Mouse (Mus musculus) left cerebral cortex, postnatal 10 days (tissue): ENCODE measurements around the gene Psmb10. TPM values are rescaled to one million over a fixed set of nuclear protein-coding genes. Genes with fewer than 3 reads are reported as not detected.

Source experiments
- DNase-seq, 2 experiments: peaks; one replicate each; pipeline ENCODE4 v3.0.0; 2021 to 2022; ENCODE audit warnings: low spot score in 2 of 2, mixed read lengths in 1 of 2; ENCODE audit errors: extremely low spot score in 1 of 2
- intact Hi-C: fragments of 180-260 bp; cut with DNase I; formaldehyde crosslinking; loops from one replicate; pipeline ENCODE4 v1.15.1; 2025
- total RNA-seq, 2 experiments: library from RNA; stranded (reverse); gene quantifications; 2 replicates each; pipeline ENCODE4 v1.2.3; 2021

Psmb10 gene
- total RNA-seq, 2 experiments from 2014 or later = 74.6 to 80.0 TPM

DNA sequence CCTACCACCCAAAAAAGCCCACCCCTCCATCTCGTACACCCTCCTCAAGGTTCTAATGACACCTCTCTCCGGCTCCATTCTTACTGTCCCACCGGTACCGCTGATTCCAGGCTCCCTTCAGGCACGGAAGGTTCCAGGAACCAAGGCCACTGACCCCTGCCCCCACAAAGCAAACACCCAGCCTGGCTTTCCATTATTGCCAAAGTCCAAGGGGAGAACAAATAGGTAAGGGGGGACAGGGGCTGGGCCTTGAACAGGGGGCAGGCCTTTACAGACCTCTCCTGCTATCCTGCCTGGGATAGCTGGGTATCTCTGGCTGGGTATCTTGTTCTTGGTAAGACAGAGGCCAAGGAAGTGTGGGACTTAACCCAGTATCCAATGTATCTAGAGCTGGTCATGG, 4.3 kb upstream of the Psmb10 start:
- no peak for DNase-seq
- intact Hi-C loops = no loop called here

DNA sequence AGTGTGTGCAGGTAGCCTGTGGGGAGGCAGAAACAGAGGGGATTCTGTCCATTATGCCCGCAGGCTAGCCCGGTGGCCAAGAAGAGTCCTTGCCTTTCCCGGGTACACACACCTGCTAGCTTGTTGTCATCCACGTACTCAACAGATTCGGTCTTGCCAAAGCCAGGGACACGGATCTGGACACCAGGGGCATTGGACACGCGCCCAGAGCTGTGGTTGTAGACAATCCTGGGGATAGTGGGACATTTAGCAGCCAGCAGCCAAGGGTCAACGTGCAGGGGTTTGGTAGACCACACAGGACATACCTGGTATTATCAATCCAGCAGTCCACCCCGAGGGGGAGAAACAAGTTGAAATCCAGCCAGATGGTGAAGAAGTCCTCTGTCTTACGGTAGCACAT, 3.8 kb upstream of the Psmb10 start:
- DNase-seq = no peak
- intact Hi-C loops = no loop called here

DNA sequence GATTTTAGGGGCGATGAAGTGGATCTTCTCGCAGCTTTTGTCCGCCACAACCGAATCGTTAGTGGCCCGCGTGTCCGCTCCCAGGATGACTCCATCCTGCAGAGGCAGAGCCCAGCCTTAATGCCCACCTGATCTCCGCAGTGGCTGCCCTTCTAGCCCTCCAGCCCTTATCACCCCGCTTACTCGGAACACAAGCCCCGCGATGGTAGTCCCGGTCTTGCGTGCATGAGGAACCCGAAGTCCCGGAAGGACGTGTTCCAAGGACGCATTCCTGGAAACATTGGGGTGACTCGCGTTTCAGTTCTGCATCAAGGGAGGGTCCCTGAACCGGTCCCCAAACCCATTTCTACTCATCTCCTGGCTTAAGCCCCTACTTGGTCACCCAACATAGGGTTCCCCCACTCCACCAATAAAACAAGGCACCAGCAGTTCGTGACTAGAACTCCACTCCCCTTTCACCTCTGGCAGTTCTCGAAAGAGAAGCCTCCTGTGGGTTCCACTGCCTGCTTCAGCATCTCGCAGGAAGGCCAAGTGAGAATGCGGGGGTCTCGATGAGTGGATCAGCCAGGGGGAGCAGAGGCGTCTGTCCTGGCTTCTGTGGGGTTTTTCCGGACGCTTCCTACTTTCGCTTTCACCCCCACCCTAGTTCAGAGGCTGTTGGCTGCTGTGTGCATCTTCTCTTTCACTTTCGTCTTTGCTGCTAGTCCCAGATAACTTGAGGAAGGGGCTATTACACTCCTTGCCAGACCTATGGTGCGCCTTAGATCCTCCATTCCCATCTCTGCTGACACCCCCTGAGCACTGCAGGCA, 543 bp downstream of the Psmb10 start:
- intact Hi-C loops = loop anchor here (5.0 to 10.0 kb wide), 2 partner anchors 35 to 83 kb away; partner anchors contain the start of genes Cenpt, Pskh1 and Thap11
- DNase-seq = peak; percentile 36 to 57

DNA sequence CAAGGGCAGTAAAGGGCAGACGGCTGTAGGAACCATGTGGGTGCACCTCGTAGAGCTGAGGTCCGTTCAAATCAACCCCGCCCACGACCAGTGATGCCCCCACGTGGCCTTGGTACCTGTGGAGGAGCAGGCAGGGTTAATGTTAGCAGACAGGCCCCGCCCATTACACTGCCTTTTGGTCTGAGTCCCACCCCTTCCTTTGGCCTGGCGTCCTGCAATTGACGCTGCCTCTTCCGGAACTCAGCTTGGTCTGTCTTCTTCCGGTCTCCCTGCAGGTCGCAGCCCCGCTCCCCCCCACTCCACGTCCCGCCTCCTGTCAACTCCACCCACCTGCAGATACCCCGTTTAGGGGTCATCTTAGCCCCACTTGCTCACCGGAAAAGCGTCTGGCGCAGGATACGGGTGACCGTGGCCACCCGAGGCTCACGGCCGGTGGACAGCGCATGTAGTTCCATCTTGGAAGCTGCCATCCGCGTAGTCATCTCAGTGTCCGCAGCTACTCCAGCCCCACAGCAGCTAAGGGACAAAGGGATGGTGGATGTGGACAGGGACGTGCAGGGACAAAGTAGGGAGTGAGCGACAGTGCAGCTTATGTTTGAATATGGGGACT, 1.3 kb downstream of the Psmb10 start:
- DNase-seq = peak; percentile 84 to 94
- intact Hi-C loops = loop anchor here (5.0 to 10.0 kb wide), 2 partner anchors 35 to 82 kb away; partner anchors contain the start of genes Cenpt, Pskh1 and Thap11

DNA sequence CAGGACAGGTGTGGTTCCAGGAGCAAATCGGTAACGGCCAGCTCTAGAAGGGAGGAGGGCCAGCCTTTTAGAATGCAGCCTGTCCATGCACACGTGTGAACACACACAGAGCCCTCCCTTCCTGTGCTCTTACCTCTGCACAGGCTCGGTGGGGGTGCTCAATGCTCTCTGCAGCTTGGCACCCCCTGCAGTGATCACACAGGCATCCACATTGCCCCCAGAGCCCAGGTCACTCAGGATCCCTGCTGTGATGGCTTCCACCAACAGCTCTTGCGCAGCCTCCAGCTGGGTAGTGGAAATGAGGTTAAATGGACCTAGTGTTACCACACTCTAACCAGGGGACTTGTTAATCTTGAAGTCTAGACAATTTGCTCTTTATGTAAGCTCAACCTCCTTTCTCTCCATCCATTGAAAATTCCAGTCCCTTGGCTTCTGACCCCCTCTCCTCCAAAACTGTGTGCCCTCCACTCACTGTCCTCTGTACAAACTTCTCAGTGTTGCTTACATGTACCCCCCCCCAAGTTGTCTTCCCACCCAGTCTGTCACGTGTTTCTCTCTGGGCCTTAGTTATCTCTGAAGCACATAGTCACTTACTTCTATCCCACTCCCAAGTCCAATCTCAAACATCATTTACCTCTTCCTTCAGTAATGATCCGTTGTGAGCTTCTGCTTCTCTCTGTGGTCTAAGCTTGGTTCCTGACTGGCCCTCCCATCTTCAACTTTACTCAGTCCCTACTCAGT, 2.2 kb downstream of the Psmb10 start:
- no peak for DNase-seq
- intact Hi-C loops = loop anchor here (5.0 to 10.0 kb wide), 2 partner anchors 34 to 81 kb away; partner anchors contain the start of genes Cenpt, Pskh1 and Thap11

DNA sequence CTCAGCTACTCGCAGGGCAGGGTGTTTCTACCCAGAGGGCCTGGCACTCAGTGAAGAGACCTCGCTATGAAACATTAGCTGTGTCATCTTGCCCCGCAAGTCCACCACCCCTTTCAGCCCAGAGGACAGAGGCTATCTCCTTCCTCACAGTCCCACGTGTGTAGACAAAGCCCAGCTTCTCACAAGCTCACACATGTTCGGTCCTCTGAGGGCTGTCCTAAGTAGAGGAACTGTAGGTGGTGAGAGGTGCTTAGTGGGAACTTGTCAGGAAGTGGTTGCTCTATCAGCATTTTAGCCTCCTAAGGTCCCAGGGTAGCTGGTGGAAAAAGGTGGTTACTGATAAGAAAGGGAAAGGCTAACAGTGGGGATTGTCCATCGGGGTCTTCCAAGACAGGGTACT, 3.1 kb downstream of the Psmb10 start:
- no peak for DNase-seq
- intact Hi-C loops = loop anchor here (5.0 to 10.0 kb wide), 2 partner anchors 33 to 80 kb away; partner anchors contain the start of genes Cenpt, Pskh1 and Thap11

DNA sequence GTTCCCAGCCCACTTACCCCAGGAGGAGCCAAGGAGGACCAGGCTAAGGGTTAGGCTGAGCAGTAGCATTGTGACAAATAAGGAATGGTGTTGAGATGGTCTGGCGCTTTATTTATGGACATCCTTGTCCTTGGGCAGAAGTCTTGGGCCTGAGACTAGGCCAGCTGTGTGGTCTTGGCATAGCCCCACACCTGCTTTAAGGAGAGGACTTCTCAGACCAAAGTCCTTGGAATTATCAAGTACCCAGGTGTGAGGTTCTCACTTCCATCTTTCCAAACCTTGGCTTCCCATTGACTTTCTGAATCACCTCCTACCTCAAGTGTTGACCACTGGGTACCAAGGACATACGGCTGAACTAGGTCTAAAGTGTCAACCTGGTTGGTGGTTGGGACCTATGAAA, 4.5 kb downstream of the Psmb10 start, which contains the start of gene Ctrl:
Ctrl (minus strand) TSS at position 101 of the 400 bp plus-strand sequence.
- no peak for DNase-seq
- intact Hi-C loops = loop anchor here (5.0 to 10.0 kb wide), 3 partner anchors 41 to 221 kb away; partner anchors contain the start of genes Cenpt, Nrn1l and Thap11

DNA sequence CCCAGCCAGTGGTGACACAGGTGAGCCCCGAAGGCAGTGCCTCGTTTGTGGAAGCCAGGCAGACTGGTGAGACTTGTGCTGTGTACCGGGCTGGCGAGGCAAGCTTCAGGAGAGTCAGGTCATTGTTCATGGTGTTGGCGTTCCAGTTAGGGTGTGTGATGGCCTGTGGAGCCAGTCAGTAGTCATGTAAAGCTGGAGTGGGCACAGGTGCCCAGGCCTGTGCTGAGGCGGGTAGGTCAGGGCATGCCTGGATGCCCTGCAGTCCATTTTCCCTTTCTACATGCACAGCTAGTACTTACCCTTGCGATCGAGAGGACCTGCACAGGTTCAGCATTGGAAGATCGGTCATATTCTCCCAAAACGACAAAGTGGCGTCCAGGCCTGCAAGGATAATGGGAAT, 5.7 kb downstream of the Psmb10 start:
- intact Hi-C loops = loop anchor here (5.0 to 10.0 kb wide), 3 partner anchors 40 to 220 kb away; partner anchors contain the start of genes Cenpt, Nrn1l and Thap11
- no peak for DNase-seq

DNA sequence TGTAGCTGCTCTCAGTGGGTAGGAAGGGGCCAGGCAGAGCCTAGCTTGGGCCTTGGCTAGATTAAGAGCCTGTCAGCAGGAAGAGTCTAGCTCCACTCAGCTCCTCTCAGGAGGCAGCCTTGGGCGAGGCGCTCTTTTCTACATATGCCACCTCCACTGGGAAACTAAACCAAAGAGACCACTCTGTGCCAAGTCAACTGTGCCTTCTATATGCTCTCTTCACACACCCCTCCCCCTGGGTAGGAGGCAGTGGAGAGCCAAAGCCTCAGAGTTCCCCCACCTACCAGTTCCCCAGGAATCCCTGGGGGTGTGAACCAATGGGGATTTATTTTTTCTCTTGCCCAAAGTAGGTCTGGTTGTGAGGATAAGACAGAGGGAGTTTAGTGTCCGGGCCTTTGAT, 7.0 kb downstream of the Psmb10 start:
- intact Hi-C loops = loop anchor here (5.0 to 10.0 kb wide), 3 partner anchors 39 to 219 kb away; partner anchors contain the start of genes Cenpt, Nrn1l and Thap11
- DNase-seq = no peak

DNA sequence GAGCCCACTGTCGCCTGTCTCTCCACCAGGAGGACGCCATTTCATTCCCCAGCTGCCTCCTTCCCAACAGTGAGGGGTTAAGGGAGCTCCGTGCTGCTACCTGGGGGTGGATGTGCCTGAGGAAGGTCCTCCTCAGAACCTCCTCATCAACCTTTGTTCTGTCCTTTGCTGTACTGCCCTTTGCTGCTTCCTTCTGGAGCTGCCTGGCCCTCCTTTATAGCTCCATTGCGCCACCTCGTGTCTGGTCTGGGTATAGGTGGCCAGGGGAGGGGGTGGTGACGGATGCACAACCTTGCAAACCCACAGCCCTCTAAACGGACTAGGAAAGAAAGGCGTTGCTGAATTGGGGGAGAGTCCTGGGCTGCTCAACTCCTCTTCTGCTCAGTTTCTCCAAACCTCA, 7.6 kb downstream of the Psmb10 start:
- peak; percentile 53 to 86 for DNase-seq
- intact Hi-C loops = loop anchor here (5.0 to 10.0 kb wide), 3 partner anchors 38 to 218 kb away; partner anchors contain the start of genes Cenpt, Nrn1l and Thap11

DNA sequence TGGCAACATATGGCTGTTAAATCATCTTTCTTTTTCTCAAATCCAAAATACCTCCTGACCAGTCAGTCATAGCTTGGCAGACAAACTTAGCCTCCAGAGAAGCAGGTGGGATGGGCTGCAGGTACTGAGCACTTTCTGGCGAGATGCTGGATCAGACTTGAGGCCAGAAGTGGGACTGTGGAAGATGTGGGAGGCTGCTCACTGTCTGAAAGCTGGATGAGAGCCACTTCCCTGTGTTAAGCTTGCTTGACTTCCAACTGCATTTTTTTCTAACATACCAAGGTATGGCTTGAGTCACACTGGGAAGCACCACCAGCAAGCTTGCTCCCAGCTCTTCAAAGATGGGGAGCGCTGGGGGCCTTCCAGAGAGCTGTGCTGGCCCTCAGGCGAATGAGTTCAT, 13.1 kb downstream of the Psmb10 start:
- no peak for DNase-seq
- intact Hi-C loops = no loop called here

DNA sequence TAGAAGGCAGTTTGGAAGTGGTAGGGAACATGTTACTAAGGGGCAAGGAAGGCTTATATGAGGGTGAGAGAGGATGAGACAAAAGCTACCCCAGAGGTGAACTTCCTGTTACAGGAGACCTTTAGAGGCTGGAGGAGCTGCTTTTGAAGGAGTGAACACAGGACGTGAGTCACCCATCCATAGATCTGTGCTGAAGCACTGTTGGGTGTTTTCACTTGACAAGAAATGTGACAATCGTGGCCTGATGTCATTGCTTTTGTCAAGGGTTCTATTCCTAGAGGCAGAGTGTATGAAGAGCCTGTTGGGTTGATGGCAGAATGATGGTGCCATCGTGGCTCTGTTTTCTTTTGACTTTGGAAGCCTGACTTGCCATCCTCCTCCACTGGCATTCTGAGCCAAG, 18.9 kb downstream of the Psmb10 start:
- no peak for DNase-seq
- intact Hi-C loops = no loop called here

DNA sequence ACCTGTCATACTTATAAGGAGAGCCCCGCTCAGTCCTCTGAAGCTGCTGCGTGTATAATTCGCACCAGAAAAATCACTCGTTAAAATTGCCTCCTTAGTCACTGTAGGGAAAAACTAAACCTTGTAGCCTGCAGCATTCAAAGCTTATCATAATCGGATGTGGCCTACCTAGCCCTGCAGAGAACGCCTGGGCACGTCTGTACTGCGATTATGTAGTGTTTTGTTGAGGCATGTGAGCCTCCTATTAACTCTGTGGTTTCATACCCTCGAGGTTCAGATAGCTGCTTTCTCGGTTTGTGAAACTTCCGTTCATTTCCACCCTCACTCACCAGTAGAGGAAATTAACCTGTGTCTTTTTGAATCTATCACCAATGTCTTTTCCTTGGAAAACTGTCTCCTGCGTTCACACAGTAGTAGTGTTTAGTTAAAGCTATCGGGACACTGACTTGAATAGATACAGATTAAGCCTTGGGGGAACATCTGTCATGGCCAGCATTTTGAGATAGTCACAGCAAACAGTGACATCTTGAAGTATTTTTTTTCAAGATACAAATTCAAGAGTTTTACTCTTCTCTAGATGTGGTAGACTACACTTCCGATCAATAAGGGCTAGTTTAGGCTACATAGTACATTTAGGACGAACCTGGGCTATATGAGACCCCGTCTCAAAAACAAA, 37.2 kb downstream of the Psmb10 start:
- DNase-seq = no peak
- intact Hi-C loops = loop anchor here (5.0 kb wide), 1 partner anchor 36 kb away; the partner anchor contains the start of gene Psmb10

DNA sequence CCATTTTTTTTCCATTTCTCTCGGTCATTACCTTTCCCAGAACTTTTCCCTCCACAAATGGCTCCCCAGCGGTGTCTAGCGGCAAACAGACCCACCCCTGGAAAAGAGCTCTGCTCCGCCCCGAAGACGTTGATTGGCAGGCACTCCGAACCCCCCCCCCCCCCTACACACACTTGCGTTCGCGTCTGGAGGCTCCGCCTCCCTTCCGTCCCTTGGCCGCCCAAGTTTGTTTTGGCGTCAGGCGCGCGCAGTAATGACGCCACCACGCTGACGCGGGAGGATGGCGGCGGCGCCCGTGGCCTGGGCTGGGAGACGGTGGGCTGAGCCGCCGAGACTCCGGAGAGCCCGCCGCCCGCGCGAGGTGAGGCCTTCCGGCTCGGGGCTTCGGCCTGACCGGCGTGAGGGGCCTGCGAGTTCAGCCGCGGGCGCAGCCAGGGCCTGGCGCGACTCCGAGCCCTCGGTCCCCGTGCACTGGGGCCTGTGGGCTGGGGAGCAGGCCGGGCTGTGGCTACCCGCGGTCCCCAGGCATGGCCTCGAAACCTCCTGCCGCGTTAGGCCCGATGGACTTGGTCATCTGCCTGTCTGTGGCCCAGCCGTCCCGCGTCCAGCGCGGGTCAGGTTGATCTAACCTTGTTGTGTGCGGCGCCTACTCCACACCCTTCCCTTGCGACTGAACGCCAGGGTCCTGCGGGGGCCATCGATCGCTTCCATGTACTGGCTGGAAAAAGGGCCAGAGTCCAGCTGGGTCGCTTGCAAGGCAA, 37.9 kb downstream of the Psmb10 start, which contains the start of gene Pskh1:
Pskh1 (plus strand) TSS at position 262 of the 761 bp plus-strand sequence.
- peak; percentile 89 to 95 for DNase-seq
- intact Hi-C loops = loop anchor here (5.0 kb wide), 1 partner anchor 37 kb away; the partner anchor contains the start of gene Psmb10

DNA sequence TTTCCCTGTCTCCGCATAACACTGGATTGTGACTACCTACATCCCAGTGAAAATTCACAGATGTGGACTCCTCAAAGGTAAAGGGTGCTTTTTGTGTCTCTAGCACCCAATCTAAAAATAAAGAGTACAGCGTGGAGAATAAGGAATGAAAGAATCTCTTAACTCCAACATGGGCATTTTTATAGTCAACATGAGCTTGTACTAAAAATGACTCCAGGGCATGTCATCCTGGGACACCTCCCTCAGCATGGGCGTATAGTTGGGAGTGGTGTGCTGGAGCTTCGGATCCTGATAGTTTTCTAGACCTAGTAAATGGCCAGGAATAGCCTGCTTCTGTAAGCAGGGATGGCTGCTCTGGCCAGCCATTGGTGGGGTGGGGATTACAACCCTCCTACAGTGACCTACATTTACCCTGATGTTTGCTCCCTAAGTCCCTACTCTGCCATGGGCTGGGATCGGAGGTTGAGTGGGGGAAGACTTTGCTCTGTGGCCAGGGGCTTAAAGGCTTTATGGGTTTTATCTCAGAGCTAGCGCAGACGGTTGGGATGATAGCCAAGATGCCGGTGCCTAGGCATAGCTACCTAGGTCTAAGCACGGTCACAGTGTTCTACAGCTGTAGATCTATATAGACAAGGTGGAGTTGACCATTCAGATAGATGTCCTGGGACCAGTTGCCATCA, 40.3 kb downstream of the Psmb10 start:
- DNase-seq = no peak
- intact Hi-C loops = no loop called here

DNA sequence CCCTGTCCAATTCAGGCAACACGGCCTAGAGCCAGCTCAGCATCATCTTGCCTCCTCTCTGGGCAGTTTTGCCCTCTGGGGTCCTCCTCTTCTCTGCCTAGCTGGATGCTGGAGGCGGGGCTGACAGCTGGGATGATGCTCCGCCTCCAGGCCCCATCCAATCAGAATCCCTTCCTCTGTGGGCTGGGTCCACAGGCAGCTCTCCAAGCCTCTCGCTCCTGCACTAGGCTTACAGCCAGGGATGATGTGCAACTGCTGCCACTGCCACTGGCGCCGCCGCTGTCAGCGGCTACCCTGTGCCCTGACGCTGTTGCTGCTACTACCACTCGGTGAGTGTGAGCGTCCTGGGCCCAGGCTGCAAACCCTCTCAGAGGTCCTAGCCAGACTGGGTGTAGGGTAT, 44.9 kb downstream of the Psmb10 start, which contains the start of gene Nrn1l:
Nrn1l (plus strand) TSS at position 229 of the 400 bp plus-strand sequence.
- DNase-seq = peak; percentile 66 to 87
- intact Hi-C loops = loop anchor here (5.0 kb wide), 2 partner anchors 39 to 129 kb away; partner anchors contain the start of gene Ctrl

DNA sequence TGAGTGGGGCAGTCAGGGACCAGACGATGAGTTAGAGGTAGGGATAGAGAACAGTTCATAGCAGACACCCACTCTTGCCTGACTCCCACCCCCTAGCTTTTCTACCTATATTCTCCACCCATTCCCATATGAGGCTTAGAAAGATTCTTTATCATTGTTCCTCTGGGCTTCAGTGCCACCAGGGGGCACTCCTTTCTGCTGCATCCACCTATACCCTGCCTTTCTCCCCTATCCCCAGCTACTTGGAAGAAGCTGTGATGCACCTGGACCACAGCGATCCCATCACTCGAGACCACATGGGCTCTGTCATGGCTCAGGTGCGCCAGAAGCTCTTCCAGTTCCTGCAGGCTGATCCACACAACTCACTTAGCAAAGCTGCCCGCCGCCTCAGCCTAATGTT, 45.8 kb downstream of the Psmb10 start:
- peak in 1 of 2 experiments; percentile 41 for DNase-seq
- intact Hi-C loops = loop anchor here (5.0 kb wide), 2 partner anchors 40 to 130 kb away; partner anchors contain the start of gene Ctrl
